Mouse (Mus musculus): Measurements from ENCODE around the gene G430095P16Rik. TPM values are rescaled to one million over a fixed set of nuclear protein-coding genes. Genes with fewer than 3 reads are reported as not detected.

Gene G430095P16Rik
- polyA plus RNA-seq (2012; rRNA removed; ENCODE audit: low replicate concordance), result 0.17 and 0.39 TPM in 2 replicates

DNA sequence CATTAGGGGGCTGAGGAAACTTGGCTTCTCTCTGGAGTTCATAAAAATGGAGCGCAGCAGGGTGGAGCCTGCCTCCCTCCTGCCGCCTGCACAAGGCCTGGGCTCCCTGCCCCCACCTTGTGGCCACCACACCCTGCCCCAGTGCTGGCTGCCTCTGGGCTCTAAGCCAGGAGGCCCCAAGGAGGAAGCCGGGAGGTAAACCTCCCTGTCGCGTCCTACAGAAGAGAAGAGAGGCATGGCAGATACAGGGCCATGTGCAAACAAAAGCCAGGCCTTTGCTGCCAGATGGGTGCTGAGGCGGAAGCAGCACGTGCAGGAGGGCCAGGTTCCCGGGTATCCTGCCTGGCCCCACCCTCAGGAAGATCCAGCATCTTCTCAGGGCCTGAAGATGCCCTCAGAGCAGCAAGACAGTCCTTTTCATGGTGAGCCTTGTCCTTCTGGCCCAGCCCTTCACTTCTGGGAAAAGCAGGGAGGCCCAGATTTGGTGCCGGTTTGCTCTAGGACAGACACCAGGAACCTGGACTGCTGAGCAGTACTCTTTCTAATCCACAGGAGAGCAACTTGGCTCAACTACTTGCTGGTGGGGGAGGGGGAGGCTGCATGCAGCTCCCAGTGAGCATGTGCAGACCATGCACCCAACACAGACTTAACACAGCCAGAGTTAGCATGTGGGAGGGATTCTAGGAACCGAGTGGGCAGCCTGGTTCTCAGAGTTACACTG is at the start of gene G430095P16Rik:
TSS of gene G430095P16Rik (plus strand) at position 158 of the 721 bp plus-strand sequence.

DNA sequence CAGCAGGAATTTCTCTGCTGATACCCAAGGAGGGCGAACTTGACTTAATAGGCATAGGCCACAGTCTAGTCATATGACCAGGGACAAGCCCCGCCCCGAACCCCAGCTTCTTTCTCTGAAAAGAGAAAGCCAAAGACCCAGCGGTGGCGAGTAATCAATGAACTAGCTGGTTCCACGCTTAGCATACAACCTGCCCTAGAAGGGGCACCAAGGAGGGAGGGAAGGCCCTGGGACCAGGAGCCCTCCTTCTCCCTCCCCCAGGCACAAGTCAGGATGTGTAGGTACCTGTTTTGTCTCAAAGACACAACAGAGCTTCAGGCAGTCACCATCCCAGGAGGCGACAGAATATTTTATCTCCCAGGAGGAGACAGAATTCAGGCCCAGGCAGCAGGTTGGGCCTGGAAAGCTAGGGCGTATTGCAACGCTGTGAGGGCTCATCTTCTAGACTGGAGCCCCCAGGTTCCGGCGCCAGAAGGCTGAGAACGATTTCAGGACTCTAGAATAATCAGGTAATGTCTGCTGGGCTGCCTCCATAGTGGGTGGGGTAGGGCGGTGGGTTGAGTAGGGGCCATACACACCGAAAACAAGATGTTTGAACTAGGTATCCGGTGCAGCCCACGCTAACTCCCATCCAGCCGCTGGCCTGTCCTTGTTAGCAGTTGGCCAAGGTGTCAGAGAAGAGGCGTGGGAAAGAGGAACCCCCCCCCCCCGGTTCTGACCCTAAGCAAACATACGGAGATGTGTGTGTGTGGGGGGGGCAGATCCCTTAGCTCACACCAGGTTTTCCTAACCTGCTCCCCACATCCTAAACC is 36.4 kb upstream of the G430095P16Rik start, which contains the start of gene Trmt1:
TSS of gene Trmt1 (plus strand) at position 117 of the 812 bp plus-strand sequence.

DNA sequence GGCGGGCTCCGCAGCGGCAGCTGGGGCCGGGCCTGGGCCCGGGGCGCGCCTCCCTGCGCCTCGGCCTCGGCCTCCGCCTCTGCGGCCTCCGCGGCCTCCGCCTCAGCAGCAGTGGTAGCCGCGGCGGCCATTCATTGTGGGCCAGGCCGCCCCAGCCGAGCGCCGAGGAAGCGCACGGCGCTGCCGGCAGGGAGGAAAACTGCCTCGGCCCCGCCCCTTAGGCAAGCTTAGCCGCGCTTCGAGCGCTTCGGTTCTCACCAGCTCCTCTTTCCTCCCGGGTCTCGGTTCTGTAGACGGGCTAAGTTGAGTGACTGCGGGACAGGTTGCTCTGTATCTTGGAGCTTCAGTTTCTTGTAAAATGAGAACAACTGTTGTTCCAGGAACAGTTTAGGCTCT is 35.1 kb upstream of the G430095P16Rik start, which contains the start of gene Nacc1:
TSS of gene Nacc1 (minus strand) at position 158 of the 396 bp plus-strand sequence.

DNA sequence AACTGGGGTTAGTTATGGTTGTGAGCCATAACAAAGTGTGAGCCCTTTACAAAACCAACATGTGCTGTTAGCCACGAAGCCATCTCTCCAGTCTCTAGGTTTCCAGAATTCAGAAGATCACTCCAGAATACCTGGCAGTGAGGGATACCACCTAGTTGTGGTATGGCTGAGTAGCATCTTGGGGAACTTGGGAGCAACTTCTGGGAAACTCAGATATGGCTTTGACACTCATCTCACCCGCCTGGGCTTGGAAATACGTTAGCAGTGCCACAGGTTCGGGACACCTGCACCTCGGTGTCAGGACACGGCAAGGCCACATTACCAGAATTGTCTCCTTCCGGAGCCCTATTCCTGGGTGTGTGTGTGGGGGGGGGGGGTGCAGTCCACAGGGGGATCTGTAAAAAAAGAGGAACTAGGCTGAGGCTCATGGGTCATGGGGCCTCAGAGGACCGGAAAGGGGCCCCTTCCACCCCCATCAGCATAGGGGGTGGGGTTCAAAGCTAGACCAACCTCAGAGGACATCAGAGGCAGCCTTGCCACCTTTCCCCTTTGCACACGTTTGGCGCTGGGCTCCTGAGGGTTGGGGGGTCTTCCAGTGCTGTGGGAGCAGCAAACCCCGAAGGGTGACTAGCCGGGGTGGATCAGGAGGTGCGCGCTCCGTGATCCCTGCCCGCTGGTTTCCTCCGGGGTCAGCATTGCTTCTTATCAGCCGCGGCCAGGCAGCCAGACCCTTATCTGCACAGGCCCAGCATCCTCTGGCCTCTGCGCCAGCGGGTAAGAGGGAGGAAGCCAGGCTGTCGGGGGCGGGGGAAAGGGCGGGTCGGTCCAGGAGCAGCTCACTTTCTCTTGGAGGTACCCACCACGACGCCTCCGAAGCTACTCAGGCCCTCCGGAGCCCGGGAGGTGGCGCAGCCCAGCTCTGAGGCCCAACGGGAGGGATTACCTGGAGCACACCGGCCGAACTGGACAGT is 21.6 kb upstream of the G430095P16Rik start, which contains the start of gene Lyl1:
TSS of gene Lyl1 (plus strand) at position 517 of the 971 bp plus-strand sequence.

Other genes starting within 250 kb of the G430095P16Rik start
- 43.2 and 55.4 TPM in 2 replicates for gene Ier2, start 60.2 kb upstream of the G430095P16Rik start, polyA plus RNA-seq (2012; rRNA removed; ENCODE audit: low replicate concordance)
- 66.4 and 90.1 TPM in 2 replicates for gene Trmt1, start 36.7 kb upstream of the G430095P16Rik start, polyA plus RNA-seq (2012; rRNA removed; ENCODE audit: low replicate concordance)
- gene Nacc1, start 35.1 kb upstream of the G430095P16Rik start, polyA plus RNA-seq (2012; rRNA removed; ENCODE audit: low replicate concordance), result 74.5 and 89.2 TPM in 2 replicates
- gene Lyl1, start 21.6 kb upstream of the G430095P16Rik start, polyA plus RNA-seq (2012; rRNA removed; ENCODE audit: low replicate concordance), result 5.6 and 5.9 TPM in 2 replicates
- gene Nfix, start 77.3 kb downstream of the G430095P16Rik start, polyA plus RNA-seq (2012; rRNA removed; ENCODE audit: low replicate concordance), result 21.9 and 35.0 TPM in 2 replicates
- 2.0 and 2.1 TPM in 2 replicates for gene Dand5, start 99.8 kb downstream of the G430095P16Rik start, polyA plus RNA-seq (2012; rRNA removed; ENCODE audit: low replicate concordance)
- gene Gadd45gip1, start 108.5 kb downstream of the G430095P16Rik start, polyA plus RNA-seq (2012; rRNA removed; ENCODE audit: low replicate concordance), result 45.9 and 171 TPM in 2 replicates
- gene Rad23a, start 117.7 kb downstream of the G430095P16Rik start, polyA plus RNA-seq (2012; rRNA removed; ENCODE audit: low replicate concordance), result 56.0 and 74.1 TPM in 2 replicates
- gene Calr, start 123.9 kb downstream of the G430095P16Rik start, polyA plus RNA-seq (2012; rRNA removed; ENCODE audit: low replicate concordance), result 101 and 112 TPM in 2 replicates
- 28.8 and 32.6 TPM in 2 replicates for gene Farsa, start 134.0 kb downstream of the G430095P16Rik start, polyA plus RNA-seq (2012; rRNA removed; ENCODE audit: low replicate concordance)
- 0.37 and 0.95 TPM in 2 replicates for gene Syce2, start 149.1 kb downstream of the G430095P16Rik start, polyA plus RNA-seq (2012; rRNA removed; ENCODE audit: low replicate concordance)
- 105 and 276 TPM in 2 replicates for gene Gcdh, start 170.9 kb downstream of the G430095P16Rik start, polyA plus RNA-seq (2012; rRNA removed; ENCODE audit: low replicate concordance)
- gene Klf1, start 178.9 kb downstream of the G430095P16Rik start, polyA plus RNA-seq (2012; rRNA removed; ENCODE audit: low replicate concordance), result 0.46 and 0.56 TPM in 2 replicates
- gene Dnase2a, start 185.6 kb downstream of the G430095P16Rik start, polyA plus RNA-seq (2012; rRNA removed; ENCODE audit: low replicate concordance), result 4.7 and 4.8 TPM in 2 replicates
- 0.50 and 0.84 TPM in 2 replicates for gene Mast1, start 214.4 kb downstream of the G430095P16Rik start, polyA plus RNA-seq (2012; rRNA removed; ENCODE audit: low replicate concordance)
- gene Rtbdn, start 224.0 kb downstream of the G430095P16Rik start, polyA plus RNA-seq (2012; rRNA removed; ENCODE audit: low replicate concordance), result 0.12 and 0.13 TPM in 2 replicates
- 0.79 TPM in 1 of 2 replicates, not detected in the other for gene Gm49661, start 246.4 kb downstream of the G430095P16Rik start, polyA plus RNA-seq (2012; rRNA removed; ENCODE audit: low replicate concordance)
- 72.5 and 105 TPM in 2 replicates for gene Prdx2, start 246.6 kb downstream of the G430095P16Rik start, polyA plus RNA-seq (2012; rRNA removed; ENCODE audit: low replicate concordance)
- gene Rnaseh2a, start 246.8 kb downstream of the G430095P16Rik start, polyA plus RNA-seq (2012; rRNA removed; ENCODE audit: low replicate concordance), result 22.7 and 28.7 TPM in 2 replicates